Mouse (Mus musculus) CD8-positive naive resting alpha-beta T cell, adult 2 months (primary cell): ENCODE data around the gene Sult1a1.

Experiments
- DNase-seq, 2 experiments: peaks; one replicate each; pipeline ENCODE4 v3.0.0; 2022; ENCODE audit warnings: low read depth in 2 of 2, low spot score in 2 of 2

Gene Sult1a1

DNA sequence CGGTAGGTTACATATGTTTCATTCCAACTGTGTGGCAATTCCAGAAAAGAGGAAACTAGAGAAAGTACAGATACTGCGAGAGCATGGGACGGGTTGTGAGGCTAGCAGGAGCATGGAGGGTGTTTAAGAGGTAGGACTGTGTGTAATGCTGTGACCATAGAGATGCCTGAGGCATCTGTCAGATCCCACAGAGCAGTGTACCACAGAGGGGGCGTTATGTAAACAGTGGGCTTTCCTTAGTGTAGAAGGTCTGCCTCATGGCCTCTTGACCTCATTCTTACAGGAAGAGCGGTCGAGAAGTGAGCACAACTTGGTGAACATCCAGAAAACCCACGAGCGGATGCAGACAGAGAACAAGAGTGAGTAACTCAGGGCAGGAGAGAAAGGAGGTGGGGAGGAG lies 12.6 kb downstream of the Sult1a1 start:
- no peak for DNase-seq

DNA sequence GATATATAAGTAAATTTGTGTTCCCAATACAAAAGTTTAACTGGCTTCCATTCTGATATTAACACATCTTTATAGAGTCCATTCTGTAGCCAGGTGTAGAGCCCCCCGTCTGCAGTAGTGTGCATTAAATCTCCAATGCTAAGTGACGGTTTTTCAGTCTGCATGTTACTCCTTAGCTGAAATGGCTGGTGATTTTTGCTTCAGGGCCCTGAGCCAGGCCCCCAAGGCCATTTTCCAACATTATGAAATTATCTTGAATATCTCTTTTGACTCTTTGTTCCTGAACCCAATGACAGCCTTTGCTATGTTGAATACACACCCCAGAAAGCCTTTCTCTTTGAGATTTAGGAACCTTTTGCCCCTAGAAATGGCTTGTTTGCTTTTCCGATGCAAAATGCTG lies 16.5 kb downstream of the Sult1a1 start:
- DNase-seq = no peak

DNA sequence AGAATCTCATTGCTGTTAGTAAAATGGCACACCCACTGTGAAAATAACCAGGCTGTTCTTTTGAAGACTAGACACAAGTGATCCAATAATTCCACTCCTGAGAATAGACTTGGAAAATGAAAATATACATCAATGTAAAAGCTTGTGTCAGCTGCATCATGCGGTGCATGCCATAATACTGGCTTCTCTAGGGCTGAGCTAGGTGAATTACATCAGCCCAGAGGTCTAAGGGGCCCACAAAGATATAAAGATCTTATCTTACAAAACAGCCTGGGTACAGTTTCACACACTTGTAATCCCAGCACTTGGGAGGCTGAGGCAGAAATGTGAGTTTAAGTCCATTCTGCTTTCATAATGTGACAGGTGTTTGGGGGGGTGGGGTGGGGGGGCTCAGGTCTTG lies 18.7 kb downstream of the Sult1a1 start:
- no peak for DNase-seq

DNA sequence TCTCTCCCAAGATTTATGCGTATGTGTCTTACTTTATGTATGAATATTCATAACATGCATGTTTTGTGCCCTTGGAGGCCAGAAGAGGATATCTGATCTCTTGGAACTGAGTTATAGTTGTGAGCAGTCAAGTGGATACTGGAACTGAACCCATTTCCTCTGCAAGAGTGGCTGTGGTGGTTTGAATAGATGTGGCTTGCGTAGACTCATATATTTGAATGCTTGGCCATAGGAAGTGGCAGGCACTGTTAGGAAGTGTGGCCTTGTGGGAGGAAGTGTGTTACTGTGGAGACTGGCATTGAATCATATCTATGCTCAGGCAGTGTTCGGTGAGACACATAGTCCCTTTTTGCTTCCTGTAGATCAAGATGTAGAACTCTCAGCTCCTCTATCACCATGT lies 20.5 kb downstream of the Sult1a1 start:
- peak; percentile 20 to 49 for DNase-seq

DNA sequence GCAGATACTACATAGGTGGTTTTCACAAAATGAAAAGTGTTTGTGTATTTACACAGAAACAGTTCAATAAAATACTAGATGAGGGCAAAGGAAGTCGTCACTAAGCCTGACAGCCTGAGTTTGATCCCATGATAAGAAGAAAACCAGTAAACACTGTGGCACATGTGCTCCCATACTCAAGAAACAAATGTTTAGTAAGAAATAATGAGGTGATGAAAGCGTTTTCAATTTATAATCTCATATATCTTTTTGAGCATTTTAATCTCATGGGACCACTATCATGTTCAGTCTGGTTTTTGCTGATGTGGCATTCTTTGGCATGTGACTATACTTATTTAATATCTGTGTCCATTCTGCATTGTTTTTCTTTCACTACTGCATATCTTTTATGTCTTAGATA lies 22.2 kb downstream of the Sult1a1 start:
- no peak for DNase-seq

DNA sequence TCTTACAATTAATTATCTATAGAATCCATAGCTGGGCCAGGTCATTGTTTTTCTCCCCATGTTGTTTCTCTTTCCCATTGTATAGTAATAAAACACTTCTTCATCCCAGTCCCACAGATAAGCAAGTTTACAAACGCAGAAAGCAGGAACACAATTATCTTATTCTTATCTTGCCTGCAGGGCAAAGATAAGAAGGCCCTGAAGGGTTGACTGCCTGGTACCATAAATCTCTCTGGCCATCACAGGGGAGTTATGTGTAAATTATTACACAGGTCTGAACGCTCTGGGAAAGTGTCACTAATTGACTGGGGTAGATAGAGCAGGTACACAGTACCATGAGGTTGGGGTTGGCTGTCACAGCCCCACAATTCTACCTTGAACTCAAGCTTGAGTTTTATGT lies 25.4 kb downstream of the Sult1a1 start:
- DNase-seq = no peak

DNA sequence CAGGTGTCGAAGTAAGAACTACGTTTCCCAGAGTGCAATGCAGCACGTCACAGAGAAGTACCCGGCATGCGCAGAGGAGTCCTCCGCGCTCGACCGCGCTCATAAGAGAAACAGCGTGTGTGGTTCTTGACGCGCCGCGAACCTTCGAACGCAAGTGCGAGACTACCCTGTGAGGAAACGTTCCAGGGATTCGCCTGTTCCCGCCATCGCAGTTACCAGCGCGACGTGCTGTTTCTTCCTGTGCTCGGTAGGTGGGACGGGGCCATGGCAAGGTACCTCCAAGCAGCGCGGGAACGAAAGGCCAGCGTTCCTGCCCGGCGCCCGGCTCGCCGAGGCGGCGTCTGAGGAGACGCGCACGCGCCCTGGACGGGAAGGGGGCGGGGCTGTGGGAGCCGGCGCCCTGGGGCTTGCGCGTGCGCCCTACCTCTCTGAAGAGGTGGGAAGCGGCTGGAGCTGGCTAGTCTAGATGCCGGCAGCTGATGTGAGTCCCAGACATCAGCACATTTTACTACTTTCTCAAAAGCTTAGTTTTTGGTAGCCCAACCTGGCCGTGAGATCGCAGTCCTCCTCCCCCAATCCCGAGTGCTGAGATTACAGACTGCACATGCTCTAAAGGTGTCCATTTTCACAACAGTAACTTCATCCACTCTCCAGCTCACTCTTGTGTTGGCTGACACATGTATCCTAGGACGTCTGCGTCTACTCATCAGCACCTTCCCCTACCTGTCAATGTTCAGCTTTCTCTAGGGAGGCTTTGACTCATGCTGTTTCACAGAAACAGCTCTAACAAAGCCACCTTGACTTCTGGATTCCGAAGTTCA lies 26.8 kb downstream of the Sult1a1 start, which contains the start of gene Sgf29:
TSS of gene Sgf29 (plus strand) at position 79 of the 821 bp plus-strand sequence.
- peak; percentile 84 to 88 for DNase-seq

DNA sequence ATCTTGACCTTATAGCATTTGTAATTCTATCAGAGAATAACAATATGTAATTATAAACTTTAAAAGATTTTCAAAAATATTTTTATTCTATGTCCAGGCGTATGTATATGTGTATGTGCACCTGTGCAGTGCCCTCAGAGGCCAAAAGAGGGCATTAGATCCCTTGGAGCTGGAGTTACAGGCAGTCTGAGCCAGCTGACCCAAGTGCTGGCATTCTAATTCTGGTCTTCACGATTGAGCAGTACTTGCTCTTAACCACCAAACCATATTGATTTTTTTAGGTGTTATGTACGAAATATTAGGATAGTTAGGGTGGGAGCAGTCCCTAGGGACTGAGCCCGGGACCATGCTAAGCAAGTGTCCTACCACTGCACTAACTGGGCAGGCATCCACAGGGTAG lies 27.7 kb downstream of the Sult1a1 start:
- no peak for DNase-seq

DNA sequence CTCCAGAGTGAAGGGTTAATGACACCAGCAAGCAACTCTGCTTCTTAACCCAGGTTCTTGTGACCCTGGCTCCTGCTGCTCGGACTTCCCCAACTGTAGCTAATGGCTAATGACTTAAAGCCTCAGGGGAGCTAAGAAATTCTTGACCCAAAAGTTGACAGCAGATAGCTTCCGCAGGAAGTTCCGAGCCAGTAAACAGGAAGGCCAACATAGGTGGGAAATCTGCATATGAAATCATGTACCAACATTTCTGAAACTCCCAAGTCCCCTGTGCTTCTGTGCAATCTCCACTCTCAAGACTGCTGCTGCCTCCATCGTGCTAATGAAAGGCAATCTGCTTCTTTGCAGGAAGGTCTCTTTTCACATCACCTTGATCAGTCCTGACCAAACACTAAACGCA lies 30.5 kb downstream of the Sult1a1 start:
- no peak for DNase-seq

DNA sequence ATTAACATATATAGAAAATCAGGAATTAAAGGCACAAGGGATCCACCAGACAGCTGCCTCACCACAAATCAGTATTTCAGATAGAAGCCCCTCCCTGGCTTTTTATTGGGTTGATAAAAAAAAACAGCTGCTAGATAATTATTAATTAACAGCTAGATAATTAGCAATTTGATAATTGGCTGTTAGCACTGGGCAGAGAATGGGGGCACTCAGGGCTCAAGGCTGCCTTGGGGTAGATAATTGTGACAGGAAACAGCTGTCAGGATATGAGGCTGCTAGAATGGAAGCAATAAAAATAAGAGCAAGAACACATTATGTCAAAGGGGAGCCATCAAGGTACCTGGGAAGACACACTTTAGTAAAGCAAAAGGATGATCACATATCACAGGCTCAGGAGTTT lies 31.3 kb downstream of the Sult1a1 start:
- DNase-seq = no peak

DNA sequence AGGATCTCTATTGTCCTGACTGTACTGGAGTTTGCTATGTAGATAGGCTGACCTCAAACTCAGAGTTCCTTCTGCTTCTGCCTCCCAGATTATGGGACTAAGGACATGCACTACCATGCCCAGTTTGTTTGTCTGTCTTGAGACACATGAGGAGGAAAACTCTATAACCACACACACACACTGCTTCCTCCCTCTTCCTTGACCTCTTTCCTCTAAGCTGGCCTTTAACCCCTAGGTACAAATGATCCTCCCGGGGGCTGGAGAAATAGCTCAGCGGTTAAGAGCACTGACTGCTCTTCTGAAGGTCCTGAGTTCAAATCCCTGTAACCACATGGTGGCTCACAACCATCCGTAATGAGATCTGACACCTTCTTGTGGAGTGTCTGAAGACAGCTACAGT lies 31.9 kb downstream of the Sult1a1 start:
- DNase-seq = no peak

DNA sequence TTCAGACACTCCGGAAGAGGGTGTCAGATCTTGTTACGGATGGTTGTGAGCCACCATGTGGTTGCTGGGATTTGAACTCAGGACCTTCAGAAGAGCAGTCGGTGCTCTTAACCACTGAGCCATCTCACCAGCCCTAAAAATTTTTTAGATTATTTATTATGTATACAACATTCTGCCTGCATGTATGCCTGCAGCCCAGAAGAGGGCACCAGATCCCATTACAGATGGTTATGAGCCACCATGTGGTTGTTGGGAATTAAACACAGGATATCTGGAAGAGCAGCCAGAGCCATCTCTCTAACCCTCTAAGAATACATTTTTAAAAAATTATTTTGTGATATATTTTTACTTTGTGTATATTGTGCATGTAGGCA lies 33.0 kb downstream of the Sult1a1 start:
- peak; percentile 8 to 45 for DNase-seq

DNA sequence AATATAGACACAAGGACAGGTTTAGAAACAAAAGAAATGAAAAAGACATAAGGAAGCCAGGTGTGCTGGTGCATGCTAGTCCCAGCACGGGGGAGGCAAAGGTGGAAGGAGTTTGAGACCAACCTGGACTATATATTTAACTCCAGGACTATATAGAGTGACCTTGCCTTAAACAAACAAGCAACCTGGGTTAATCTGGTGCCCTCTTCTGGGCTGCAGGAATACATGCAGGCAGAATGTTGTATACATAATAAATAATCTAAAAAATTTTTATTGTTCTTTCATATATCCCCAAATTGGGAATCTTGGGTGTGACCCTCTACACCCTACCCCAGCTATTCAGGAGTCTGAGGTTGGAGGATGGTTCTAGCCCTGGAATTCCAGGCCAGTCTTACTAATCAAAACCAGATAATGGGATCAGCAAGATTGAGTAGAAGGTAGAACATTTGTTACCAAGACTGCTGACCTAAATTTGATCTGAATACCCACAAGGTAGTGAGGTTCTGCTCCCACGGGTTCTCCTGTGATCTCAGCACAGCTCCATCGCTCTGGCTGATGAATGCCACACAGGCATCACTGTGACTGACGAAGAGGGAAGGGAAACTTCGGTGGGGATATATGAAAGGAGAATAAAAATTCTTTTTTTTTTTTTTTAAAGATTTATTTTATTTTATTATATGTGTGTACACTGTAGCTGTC lies 33.5 kb downstream of the Sult1a1 start:
- no peak for DNase-seq

DNA sequence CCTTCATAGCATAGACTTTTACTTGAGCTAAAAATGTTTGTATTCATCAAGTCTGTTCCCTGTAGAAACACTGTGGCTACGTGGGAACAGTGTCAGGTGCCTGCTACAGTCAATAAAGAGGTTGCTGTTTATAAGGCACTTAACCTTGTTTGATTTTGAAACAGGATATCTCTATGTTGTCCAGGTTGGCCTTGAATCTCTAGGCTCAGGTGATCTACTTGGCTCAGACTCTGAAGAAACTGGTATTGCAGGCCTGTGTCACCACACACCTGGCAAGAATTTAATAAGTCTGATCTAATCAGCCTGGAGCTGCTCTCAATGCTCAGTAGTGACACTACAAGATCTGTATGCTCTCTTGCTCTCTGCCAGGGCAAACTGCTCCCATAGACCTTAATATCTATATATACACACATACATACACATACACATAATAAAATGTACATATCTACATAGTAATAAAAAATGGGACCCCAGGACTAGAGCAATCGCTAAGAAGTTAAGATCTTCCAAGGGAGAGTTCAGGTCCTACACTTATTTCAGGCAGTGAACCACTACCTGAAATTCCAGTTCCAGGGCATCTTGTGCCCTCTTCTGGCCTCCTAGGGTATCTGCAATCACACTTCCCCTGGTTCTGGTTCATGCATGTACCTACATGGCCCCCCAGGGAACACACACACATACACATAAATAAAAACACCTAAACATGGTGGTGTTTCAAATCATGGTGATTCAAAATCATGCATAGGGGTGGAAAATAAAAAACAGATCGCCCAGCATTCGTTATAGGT lies 39.3 kb downstream of the Sult1a1 start:
- peak; percentile 23 to 52 for DNase-seq

DNA sequence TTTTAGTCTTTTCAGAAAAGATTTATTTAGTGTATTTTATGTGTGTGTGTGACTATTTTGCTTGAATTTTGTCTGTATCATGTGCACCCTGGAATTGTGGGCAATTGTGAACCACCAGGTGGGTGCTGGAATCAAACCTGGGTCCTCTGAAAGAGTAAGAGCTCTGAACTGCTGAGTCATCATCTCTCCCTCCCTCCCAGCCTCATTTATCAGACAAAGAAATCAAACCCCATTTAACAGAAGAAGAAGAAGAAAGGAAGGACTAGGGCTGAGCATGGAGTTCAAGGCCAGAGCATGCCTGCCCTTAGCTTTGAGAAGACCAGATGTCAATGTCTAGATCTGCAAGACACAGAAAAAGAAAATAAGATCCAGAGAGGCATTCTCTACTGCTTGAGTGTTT lies 40.9 kb downstream of the Sult1a1 start:
- DNase-seq = no peak

DNA sequence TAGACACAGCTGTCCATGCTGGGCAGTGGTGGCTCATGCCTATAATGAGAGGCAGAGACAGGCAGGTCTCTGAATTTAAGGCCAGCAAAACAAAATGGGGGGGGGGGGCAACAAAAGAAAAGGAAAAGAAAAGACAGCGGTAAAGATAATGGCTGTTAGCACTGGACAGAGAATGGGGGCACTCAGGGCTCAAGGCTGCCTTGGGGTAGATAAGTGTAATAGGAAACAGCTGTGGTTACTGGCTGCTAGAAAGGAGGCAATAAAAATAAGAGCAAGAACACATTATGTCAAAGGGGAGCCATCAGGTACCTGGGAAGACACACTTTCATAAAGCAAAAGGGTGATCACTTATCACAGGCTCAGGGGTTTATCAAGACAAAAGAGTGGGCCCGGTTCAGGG lies 43.8 kb downstream of the Sult1a1 start:
- no peak for DNase-seq

DNA sequence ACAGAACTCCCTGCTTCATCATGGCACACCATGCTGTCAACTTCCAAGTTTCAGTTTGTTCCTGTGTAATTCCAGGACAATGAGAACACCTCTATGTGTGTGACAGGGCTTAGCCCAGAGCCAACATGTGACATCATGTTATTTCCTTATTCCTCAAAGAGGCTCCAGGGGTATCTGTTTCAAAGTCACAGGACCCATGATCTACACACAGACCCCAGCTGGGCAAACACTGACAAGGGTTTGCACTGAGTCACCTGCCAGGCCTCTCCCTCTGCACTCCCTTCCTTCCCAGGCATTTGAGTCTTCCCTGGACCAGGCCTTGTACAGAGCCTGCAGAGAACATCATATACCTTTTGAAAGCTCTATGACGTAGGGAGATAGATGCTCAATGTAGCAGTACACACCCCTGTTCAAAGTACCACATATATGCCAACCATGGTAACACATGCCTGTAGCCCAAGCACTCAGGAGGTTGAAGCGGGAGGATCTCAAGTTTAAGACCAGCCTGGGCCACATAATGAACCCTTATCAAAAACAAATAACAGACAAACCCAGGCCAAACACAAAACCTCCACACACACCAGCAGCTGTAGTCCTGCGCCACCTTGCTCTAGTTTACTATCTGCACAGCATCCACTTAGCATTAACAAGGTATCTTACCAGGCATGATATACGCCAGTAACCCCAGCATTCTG lies 45.3 kb downstream of the Sult1a1 start, which contains the start of gene Nupr1:
TSS of gene Nupr1 (minus strand) at position 38 of the 695 bp plus-strand sequence.
- no peak for DNase-seq

DNA sequence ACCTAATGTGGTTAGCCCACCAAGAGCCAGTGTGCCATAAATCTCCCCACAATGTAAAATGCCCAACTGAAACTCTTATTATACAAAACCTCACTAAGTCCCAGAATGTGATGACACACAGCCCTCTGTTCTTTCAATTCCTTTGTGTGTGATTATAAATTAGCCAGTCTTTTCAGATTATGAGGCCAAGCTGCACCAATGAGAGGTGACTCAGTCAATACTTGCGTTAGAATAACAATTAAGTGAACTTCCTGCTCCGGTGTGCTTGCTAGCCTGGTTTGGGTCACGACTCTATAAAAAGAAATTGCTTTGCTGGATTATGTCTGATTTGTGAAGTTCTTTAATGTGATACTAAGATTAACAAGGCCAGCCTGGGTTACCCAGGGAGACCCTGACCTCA lies 46.3 kb downstream of the Sult1a1 start:
- DNase-seq = no peak

DNA sequence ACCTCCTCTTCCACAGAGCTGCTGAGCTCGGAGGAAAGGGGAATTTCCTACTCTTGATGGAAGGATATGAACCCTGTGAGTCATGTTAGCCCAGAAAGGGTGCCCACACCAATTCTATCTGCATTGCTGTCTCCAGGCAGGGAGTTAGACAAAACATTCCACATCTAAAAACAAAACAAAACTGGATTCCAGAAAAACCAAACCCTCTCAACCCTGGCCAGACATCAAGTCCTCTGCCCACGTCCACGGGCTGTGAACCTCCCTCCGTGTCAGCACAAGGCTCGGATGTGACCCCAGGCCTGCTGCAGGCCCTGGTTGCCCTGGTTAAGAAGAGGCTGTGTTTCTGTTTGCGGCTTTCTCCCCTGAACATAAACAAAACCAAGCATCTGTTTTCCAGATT lies 48.1 kb downstream of the Sult1a1 start:
- no peak for DNase-seq

DNA sequence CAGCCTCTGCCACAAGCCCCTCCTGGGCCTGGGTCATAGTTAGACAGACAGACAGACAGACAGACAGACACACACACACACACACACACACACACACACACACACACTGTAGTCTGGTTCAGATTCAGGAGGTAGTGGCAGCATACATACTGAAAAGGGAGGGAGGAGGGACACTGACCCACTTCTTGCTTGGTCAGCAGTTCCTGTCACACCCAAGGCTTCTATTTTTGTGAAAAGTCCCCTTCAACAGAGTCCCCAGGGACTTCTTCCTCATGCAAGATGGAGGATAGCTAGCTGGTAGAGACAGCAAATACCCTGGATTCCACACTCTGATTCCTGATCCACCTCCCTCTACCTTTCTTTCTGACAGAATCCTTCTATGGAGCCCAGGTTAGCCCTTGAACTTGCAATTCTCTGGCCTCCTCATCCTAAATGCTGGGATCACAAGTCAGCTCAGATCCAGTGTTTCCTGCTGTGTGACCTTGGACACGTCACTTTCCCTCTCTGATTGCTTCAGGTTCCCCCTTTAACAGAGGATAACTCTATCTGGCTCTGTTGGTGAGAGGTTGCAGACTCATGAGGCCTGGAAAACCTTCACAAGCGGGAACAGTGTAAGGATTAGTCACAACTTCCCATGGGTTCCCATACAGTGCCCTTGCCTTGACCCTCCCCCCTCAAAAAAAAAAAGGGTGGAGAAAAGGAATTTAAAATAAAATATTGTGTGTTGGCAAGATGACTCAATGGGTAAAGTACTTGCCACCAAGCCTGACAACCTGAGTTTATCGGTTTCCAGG lies 50.2 kb downstream of the Sult1a1 start:
- no peak for DNase-seq
